Mouse (Mus musculus) layer of hippocampus, postnatal 36 days (tissue): Measurements from ENCODE around the gene 4930470P17Rik. TPM values are rescaled to one million over a fixed set of nuclear protein-coding genes. Genes with fewer than 3 reads are reported as not detected.
A peak's percentile ranks its signal among the peaks of the same experiment; 100 is the strongest.

Experiments
- DNase-seq, 2 experiments: peaks; one replicate each; pipeline ENCODE4 v3.0.0; 2022
- total RNA-seq, 2 experiments: library from RNA; stranded (reverse); gene quantifications; 2 replicates each; pipeline ENCODE4 v1.2.3; 2021

4930470P17Rik gene
- total RNA-seq, 2 experiments from 2014 or later = not detected

DNA sequence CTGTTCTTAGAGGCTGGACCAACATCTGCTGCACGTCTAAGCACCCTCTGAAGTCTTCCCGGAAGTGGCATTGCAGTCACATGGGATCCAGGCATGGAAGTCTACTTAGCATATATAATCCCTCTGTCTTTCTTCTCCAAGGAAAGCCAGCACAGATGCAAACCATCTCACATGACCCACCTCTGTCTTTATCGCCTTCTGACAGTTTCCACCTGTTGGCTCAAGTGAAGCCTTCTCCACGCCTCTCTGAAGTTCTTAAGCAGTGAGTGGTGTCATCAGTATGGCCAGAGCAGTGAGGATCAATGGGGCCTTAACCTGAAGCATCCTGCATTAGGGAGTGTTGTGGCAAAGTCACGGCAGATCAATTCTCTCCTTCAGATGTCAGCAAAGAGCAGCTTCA lies 23.2 kb downstream of the 4930470P17Rik start:
- DNase-seq = no peak

DNA sequence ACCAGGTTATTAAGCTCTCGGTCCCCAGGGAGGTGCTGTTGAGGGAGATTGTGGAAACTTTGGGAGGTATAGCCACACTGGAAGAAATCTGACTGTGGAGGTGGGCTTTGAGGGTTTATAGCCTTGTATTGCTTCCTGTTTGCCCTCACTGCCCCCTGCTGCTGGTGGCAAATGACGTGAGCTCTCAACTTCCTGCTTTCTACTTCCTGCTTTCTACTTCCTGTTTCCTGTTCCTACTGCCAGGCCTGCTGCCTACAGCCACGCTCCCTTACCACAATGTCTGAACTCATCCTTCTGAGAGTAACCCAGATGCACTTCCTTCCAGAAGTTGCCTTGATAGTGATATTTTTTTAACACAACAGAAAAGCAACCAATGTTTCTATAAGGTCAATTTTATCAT lies 24.3 kb downstream of the 4930470P17Rik start:
- no peak for DNase-seq

DNA sequence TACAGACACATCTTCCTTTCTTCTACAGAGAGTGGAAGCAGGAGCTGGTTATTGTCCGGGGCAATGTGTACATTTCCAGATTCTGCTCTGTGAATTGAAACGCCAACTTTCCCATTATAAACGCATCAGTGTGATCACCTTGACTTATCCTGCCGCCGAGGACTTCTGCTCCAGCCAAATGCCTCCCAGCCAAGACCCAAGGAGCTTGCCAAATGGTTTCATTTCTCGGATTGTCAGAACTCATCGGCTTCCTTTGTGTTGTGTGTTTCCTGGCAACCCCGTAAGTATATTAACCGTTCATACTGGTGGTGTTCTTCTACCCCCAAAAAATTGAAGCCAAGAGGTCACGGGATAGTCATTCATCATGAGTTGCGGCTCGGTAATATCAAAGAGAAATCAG lies 25.7 kb downstream of the 4930470P17Rik start:
- no peak for DNase-seq

DNA sequence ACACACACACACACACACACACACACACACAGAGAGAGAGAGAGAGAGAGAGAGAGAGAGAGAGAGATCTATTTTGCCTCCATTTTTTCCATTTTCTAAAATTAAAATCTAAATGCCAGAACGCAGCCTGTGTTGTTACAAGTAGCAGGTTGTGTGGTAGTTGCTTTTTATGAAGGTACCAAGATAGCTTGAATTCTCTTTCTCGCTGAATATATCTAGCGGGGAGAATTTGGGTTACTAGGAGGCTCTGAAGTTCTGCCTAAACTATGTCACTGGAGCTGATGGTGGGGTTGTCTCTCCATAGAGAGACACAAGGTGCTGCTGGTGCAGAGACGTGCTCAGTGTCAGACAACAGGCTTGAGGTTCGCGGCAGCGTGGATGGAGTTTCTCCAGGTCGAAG lies 36.8 kb downstream of the 4930470P17Rik start:
- no peak for DNase-seq

DNA sequence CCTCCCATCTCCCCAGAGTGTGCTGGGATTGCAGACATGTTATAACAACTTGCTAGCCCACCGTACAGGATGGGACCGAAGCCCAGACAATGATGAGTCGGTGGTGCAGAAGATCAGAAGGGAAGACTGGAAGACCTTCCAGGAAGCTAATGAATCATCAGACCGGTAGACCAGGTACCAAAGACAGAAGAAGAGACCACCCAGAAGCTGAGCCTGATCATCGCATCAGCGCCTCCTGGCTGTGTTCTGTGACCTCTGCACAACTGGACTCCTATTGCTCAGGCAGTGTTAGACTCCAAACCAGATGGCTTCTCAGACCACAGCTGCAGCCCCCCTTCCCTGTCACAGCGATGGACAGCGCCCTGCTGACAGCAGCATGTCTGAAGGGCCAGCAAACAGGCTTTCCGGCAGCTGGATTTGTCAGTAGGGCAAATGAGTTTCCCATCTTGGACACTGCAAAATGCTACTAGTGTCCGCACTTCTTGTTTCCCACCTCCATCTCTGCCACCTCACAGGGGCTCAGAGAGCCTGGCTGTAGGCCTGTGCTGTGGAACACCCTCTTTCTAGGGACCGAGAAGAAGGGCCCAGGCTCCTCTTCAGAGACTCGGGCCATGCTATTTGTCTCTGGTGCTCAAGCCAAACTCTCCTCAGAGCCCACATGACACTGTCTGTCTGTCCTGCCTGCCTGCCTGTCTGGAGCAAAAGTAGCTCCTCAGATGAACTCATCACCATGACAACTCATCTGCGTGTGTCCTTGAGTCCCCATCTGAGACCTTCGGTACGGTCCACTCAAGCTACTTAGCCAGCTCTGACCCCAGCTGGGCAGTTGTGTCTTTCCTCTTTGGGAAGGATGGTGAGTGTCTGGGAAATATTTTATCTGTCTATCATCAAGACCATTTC lies 37.6 kb downstream of the 4930470P17Rik start:
- no peak for DNase-seq

DNA sequence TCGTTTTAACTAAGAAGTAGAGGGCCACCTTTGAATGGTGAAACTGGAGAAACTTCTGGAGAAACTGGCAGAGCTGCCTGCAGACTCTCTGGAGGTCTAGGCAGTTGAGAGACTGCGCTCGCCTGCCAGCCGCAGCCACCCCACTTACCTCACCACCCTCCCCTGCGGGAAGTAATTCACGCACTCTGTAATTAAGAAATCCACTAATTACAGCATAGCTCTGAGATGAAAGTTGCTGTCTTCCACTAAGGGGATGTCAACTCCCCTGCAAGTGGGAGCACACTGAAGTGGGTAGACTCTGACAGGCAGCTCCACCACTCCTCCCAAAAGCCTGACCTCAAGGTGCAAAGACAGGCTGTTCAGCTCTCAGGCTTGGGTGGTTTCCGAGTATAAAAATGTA lies 49.7 kb downstream of the 4930470P17Rik start:
- no peak for DNase-seq

DNA sequence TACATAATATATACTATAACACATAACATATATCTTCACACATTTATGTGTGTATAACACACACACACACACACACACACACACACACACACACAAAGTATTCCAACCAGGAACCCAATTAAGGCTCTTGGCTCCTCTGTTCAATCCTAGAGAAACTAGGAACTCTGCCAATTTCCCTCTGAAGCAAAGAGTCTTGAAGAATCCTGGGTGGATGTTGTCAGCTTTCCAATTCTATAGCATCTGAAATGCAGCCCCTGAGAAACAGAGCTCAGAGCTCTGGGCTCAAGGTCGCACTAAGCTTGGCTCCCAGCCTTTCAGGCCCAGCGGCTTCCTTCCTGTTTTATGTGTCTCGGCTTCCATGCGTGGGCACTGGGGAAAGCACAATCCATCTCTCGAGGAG lies 51.6 kb downstream of the 4930470P17Rik start:
- DNase-seq = no peak

DNA sequence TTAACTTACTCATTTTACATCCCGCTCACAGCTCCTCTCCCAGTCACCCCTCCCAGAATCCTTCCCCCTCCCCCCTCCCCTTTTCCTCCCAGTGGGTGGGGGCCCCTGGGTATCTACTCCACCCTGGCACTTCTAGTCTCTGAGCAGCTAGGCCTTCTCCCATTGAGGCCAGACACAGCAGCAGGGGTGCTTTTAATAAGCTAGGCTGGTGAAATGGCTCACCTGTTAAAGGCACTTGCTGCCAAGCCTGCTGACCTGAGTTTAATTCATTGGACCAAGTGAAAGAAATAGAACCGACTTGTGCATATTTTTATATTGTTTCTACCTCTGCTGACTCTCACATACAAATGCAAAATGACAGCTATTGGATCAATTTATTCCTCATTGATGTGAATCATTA lies 52.7 kb downstream of the 4930470P17Rik start:
- DNase-seq = no peak

DNA sequence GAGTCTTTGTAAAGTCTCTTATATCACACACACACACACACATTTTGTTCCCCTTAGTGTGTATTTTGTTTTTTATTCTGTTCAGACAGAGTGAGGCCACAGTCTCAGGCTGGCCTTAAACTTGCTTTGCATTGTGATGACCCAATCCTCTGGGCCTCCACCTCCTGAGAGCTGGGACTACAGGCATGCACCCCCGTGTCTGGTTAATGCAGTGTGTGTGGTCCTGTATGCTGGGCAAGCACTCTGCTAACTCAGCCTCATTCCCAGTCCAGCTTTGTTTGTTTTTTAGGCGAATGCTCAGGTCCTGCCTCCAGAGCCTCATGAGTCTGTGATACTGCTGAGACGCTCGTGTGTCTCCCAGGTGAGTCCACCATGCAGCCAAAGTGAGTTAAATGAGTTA lies 53.8 kb downstream of the 4930470P17Rik start:
- no peak for DNase-seq

DNA sequence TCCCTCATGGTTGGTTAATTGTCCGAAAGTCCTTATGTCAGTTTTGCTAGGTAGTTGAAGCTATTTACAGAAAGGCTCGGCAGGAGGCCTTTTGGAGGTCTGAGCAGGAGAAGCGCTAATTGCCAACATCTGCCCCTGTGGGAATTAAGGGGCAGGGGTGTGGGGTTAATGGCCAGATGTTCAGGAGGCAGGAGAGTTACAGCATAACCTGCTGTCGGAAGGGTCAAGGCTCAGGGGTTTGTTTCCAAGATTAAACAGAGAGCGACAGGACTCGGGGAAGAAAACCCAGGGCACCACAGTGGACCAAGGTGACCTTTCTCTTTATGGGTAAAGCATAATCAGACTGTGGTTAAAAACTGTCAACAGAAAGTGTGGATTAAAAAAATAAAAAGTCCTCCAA lies 54.3 kb downstream of the 4930470P17Rik start:
- no peak for DNase-seq

DNA sequence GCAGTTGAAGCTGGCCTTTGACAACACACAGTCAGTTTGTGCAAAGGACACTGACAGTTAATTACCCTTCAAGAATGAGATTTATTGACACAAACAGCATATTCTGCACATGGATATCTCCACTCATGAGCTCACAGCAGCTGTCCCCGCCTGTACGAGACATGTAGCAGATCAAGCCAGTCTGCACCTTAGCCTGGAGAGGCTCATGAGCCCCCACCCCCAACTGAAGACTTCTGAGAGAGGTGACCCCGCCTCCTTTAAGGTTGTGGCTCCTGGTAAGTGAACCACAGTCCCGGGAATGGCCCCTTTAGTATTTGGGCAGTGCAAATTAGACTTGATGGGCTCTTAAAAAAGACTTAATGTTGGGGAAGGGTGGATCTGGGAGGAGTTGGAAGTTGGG lies 56.1 kb downstream of the 4930470P17Rik start:
- DNase-seq = no peak

DNA sequence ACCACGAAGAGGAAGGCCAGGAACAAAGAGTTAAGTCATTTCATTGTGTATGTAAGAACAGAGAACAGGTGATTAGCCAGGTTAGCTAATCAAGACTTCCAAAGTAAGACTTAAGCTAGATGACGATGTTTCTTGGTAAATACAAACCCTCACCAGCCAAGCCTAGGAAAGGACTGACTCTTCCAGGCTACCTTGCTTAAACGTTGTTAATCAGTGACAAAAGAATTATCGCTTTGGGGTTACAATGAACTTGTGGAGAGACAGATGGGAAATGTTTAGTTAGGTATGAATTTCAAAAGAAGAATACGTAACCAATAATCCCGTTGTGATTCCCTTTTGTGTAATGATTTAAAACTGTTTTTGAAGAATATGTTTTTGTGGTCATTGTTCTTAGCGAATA lies 56.9 kb downstream of the 4930470P17Rik start:
- no peak for DNase-seq

DNA sequence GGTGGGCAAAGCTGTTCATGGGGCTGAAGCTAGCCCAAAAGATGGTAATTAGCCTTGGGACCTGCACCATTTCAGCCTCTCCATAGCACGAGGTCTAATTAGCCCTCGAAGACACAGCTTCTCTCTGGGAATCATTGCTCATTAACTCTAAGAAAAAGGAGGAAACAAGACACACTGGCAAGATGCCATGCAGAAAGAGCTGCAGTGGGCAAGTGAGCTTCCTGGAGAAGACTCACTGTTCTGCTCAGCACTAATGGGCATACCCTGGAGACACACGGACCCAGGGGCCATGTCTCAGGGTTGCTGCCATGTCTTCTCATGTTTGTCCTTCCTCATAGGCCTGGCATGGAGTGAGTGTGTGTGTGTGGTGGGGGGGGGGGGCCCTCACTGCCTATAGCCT lies 57.7 kb downstream of the 4930470P17Rik start:
- no peak for DNase-seq

DNA sequence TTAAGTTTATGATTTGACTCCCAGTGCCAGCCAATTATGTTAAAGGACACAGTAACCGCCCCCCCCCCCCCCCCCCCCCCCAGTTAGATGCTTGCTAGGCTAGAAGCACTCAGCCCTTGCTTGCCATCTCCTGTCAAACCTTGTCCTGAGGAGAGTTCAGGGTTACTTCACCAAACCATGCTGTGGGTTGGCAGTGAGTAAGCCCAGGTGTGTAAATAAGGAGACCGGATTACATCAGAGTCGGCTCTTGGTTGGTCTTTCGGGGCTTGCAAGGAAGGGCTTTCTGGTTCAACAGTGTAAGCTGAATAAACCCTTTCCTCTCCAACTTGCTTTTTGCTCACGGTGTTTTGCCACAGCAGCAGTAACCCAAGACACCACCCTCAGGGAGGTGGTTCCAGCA lies 58.2 kb downstream of the 4930470P17Rik start:
- no peak for DNase-seq

DNA sequence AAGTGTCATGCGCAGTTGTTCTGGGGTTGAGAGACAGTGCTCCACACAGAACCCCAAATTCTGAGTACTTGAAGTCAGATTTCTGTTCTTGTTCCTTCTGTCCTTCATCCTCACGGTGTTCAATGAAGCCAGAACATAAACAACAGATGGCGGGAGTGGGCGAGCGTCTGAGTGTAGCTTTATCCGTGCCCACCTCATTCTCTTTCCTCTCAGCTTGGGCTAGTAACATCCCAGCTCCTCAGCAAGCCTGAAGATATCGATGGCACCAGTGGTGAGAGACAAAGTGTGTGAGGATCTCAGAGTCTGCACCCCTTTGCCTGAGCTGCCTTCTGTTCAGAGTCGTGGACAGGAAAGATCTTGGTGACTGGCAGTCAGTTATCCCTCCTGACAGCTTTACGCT lies 62.6 kb downstream of the 4930470P17Rik start:
- DNase-seq = peak; percentile 19 to 25

DNA sequence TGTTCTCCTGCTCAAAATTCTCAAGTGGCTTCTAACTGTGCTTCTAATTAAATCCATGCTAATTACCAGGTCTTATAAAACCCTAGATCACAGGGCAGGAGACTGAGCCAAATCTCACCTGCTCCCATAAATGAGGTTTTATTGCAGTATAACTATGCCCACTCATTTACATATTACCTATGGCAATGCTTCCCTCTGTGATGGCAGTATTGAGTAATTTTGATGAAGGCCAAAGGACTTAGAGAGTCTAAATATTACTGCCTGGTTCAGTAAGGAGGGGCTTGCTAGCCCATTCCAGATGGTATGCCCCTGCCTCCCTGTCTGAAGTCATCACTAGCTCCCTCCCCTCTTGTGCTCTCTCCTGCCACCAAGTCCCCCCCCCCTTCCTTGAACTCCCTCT lies 66.0 kb downstream of the 4930470P17Rik start:
- DNase-seq = no peak

DNA sequence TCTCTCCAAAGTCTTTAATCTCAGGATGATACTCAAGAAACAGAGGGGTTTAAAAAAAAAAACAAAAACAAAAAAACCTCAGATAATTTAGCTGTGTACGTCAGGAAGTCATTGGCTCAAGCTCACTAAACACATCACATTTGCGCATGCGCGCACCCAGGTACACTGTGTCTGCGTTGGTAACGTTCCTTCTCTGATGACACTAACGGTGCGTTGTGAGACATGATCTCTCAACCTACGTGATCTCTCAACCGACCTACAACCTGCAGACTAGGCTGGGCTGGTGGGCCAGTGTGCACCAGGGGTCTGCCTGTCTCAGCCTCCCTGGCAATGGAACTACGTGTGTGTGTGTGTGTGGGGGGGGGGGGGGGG lies 67.0 kb downstream of the 4930470P17Rik start:
- DNase-seq = no peak

DNA sequence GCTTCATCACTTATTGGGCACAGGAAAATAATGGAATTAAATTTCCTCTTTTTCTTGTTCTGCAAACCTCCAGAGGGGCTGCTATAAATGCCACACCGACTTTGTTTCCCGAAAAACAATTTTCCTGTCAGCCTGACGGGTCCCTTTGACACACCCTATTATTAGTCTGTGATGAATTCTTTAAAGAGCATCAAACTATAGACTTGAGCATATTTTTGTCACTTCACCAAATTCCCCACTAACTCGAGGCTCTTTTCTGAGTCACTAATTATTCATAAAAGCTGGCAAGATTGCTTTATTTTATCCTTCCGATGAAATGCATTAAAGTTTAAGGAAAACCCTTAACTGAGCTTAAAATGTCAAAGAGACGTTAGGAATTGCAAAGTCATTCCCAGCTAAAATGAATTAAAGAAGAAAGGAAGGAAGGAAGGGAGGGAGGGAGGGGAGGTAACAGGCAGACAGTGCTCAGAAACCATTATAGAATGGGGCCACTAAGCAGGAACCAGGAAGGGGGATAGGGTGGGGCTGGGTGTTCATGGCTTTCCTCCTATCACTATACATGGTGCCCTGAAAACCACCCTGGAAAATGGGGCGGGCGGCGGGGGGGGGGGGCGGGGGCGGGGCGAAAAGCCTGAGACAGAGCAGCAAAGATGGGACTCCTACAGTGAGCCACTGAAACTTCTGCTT lies 67.6 kb downstream of the 4930470P17Rik start:
- DNase-seq = no peak

DNA sequence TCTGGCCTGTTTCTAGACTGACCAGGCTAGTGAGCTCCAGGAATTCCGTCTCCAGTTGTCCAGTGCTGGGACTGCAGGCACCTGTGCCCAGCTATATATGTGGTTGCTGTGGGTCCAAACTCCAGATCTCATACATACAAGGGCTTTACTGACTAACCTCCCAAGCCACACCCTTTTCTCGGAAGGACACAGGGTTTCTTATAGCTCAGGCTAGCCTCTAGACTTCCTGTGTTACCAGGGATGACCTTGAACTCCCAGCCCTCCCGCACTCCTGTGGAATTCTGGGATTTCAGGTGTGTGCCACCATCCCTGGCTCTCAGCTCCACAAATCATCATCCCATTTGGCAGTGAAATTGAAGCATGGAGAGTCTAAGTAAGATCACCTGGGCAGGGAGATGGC lies 71.6 kb downstream of the 4930470P17Rik start:
- DNase-seq = no peak

DNA sequence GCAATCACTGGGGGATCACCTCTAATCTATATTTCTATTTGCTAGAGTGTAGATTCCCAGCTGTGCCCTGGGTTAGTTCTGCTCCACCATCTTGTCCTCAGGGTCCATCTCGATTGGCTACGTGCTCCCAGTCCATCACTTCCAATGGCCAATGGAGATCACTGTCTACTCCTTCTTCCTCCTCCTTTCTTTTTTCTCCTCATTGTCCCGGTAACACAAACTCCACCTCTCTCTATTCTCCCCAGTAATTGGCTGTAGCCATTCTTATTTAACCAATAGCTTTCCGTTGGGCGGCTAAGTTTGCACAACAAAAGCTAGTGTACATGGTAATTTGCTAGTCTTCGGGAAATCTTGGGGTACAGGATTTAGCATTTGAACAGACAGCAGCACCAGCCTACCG lies 72.1 kb downstream of the 4930470P17Rik start:
- DNase-seq = no peak
